Mouse (Mus musculus) liver, embryonic 14.5 days (tissue): ENCODE measurements at regions not wholly inside any gene's neighbourhood (a gene's known extent, or its start where the extent isn't known, plus 50 kb on each side); places are given as distances from the start of the nearest gene placed in this dataset.

Source experiments
- ATAC-seq: fragments of 200-750 bp; cut with Nextera tagmentation; 2 replicates; pipeline ENCODE4 v1.8.0; 2017; ENCODE audit warnings: moderate number of reproducible peaks, mild to moderate bottlenecking, moderate library complexity; ENCODE audit not compliant: insufficient read depth
- DNase-seq, 3 experiments: peaks; one replicate each; pipeline ENCODE4 v3.0.0-alpha.2; 2012 to 2013; ENCODE audit warnings: low read depth in 3 of 3, low spot score in 3 of 3
- H3K27ac ChIP-seq: fragments of 300-500 bp; sonication (generic); 2 replicates; pipeline ENCODE4 v1.5.1; 2014; ENCODE audit warnings: moderate library complexity, mild to moderate bottlenecking, control low read depth, inconsistent platforms
- H3K27me3 ChIP-seq: fragments of 300-500 bp; sonication (generic); 2 replicates; pipeline ENCODE4 v1.6.1; 2014; ENCODE audit warnings: mild to moderate bottlenecking, low read length, moderate library complexity; ENCODE audit not compliant: control insufficient read depth, insufficient read depth
- H3K36me3 ChIP-seq: fragments of 300-500 bp; sonication (generic); replicated peaks from 2 replicates; pipeline ENCODE4 v1.6.1; 2014; ENCODE audit warnings: low read depth; ENCODE audit not compliant: control insufficient read depth, insufficient read depth
- H3K4me1 ChIP-seq, 2 experiments: fragments of 200-500 bp in 1 of 2; fragments of 300-500 bp in 1 of 2; sonication (generic) in 1 of 2; replicated peaks; 2 replicates each; pipeline ENCODE4 v1.6.1; 2012 to 2014; ENCODE audit warnings: antibody characterized with exemption in 1 of 2, inconsistent platforms in 1 of 2, low read length in 1 of 2; ENCODE audit not compliant: control insufficient read depth in 2 of 2, insufficient read depth in 2 of 2
- H3K4me2 ChIP-seq: fragments of 300-500 bp; sonication (generic); 2 replicates; pipeline ENCODE4 v1.6.1; 2014; ENCODE audit warnings: low read depth, mild to moderate bottlenecking, control low read depth, moderate library complexity
- H3K4me3 ChIP-seq, 2 experiments: fragments of 200-500 bp in 1 of 2; fragments of 300-500 bp in 1 of 2; sonication (generic) in 1 of 2; 2 replicates each; pipeline ENCODE4 v1.5.1; 2012 to 2014; ENCODE audit warnings: low read depth in 2 of 2, low read length in 2 of 2, mild to moderate bottlenecking in 2 of 2, control low read depth in 1 of 2, inconsistent platforms in 1 of 2, moderate library complexity in 1 of 2; ENCODE audit not compliant: insufficient read depth in 1 of 2
- H3K9ac ChIP-seq: fragments of 300-500 bp; sonication (generic); replicated peaks from 2 replicates; pipeline ENCODE4 v1.6.1; 2014; ENCODE audit warnings: mild to moderate bottlenecking, control low read depth, moderate library complexity
- H3K9me3 ChIP-seq: fragments of 300-500 bp; sonication (generic); 2 replicates; pipeline ENCODE4 v1.6.1; 2016; ENCODE audit warnings: low read length, mixed read lengths; ENCODE audit not compliant: control insufficient read depth
- CTCF ChIP-seq: IDR thresholded peaks from 2 replicates; pipeline ENCODE4 v1.5.1; 2016; ENCODE audit warnings: antibody characterized with exemption, low read depth, control low read depth
- EP300 ChIP-seq: IDR thresholded peaks from 2 replicates; pipeline ENCODE4 v1.6.1; 2016; ENCODE audit warnings: antibody characterized with exemption, low read depth
- WGBS: fragments of 180-500 bp; shearing (Covaris S2); extraction: QIAGEN DNeasy Blood & Tissue Kit; methylation state at CpG from one replicate; pipeline ENCODE4 v1.1.7; 2014; ENCODE audit not compliant: insufficient replicate concordance; 5-methylcytosine and 5-hydroxymethylcytosine counted together

DNA sequence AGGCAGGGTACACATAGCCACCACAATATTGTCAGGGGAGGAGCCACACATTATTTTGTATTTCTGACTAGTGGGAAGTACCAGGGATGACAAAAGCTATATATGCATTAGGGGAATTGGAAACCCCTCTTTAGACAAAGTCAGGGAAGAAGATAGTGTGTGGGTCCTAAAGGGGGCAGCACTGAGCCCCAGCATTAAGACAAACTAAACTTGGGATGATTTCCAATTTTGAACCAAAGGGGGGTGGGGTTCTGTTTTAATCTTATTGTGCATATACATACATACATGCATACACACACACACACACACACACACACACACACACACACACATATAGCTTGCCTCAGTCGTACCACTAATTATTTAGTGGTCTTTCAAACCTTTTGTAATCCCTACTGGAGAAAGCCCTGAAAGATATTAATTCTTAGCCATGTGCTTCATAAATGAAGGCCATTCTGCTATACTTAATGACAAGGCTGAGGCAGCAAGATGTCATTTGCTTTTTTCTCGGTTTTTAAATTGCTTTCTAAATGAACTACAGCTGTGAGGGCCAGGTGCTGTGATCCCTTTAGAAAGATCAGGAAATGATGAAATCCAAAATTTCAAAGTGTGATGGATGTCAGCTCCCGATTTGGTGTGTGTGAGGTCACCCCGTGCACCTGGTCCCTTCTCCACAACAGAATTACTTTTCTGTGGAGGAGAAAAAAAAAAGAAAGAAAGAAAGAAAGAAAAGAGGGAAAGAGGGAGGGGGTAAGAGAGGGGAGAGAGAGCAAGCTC lies 523.5 kb downstream of the Rnf144a start:
- Histone ChIP-seq H3K9ac (no peak overlapping the region), H3K27ac (no peak overlapping the region), H3K27me3 (no peaks in the 10 kb centered on the region), H3K4me2 (no peak overlapping the region), H3K4me1 (no peaks in the 10 kb centered on the region), H3K4me3 (no peak overlapping the region), H3K9me3 (no peaks in the 10 kb centered on the region), H3K36me3 (no peaks in the 10 kb centered on the region)
- DNase-seq (no peak), ATAC-seq (no peak)
- TF ChIP-seq EP300 (no peak), CTCF (peak; percentile 13; the same call in 1 of the 2 replicates)
- 53% methylated on average over 4 of the region's 4 CpGs for WGBS

DNA sequence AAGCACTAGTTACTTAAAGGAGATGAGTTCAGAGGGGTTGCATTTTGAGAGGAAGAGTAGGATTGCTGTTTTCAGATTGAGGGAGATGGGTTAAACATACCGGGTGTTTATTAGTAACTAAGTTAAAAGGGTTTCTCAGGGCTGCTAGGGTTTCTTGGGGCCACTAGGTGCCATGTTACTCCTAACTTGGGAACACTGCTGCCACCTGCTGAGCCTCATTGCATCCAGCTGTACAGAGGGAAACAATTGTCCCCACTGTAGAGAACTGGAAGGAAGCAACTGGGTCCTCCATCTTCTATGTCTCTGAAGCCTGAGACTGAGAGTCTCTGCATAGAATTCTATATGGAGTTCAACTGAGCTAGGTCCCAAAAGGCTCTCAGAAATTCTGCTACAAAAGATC lies 524.3 kb downstream of the Rnf144a start:
- Histone ChIP-seq H3K4me1 (no peaks in the 10 kb centered on the region), H3K27me3 (no peaks in the 10 kb centered on the region), H3K4me2 (no peak overlapping the region), H3K36me3 (no peaks in the 10 kb centered on the region), H3K9me3 (no peaks in the 10 kb centered on the region), H3K4me3 (no peak overlapping the region), H3K9ac (no peak overlapping the region), H3K27ac (no peak overlapping the region)
- 32% methylated on average over 1 of the region's 1 CpGs for WGBS
- TF ChIP-seq EP300 (no peak), CTCF (no peak)
- ATAC-seq (no peak), DNase-seq (no peak)

DNA sequence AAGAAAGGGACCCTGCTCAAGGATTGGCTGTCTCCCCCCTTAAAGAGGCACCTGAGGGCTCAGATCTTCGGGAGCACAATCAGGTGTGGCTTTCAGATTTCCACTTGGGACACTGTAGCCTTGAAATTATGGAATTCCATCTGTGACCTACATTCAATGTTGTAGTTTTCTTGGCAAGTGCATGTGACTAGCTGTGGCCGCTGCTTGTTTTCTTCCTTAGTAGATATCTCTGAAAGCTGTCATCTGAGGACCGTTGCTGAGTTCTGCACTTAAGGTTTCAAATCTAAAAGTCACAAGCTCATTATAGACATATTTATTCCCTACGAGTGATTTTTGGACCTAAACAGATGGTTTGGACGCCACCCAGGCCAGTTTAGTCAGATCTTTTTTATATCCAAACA lies 531.3 kb downstream of the Rnf144a start:
- Histone ChIP-seq H3K27ac (no peak overlapping the region), H3K9me3 (no peaks in the 10 kb centered on the region), H3K27me3 (no peaks in the 10 kb centered on the region), H3K4me1 (no peaks in the 10 kb centered on the region), H3K4me2 (no peak overlapping the region), H3K9ac (no peak overlapping the region), H3K36me3 (no peaks in the 10 kb centered on the region), H3K4me3 (no peak overlapping the region)
- whole genome bisulfite sequencing = 49% methylated on average over 5 of the region's 5 CpGs
- TF ChIP-seq CTCF (no peak), EP300 (no peak)
- ATAC-seq (no peak), DNase-seq (no peak)

DNA sequence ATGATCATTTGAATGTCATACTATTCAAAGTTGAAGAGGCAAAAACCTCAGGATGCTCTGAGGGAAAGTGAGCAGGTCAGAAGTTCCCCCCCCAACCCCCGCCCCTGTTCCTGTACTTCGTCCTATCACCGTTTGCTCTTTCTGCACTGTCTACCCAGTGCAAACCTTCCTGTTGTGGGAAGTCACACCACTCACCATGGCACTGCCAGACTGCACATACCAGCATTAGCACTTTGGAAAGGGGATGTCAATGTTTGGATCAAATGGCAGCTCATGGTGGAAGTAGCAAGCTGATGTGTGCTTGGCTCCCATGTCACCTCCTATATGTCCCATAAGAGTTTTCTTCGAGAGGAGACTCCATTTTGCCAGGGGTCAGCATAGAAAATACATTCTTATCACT lies 543.2 kb downstream of the Rnf144a start:
- no peak for TF ChIP-seq EP300
- TF ChIP-seq CTCF = no peak
- DNase-seq (no peak), ATAC-seq (no peak)
- H3K4me1 ChIP-seq = no peaks in the 10 kb centered on the region
- no peak overlapping the region for H3K27ac ChIP-seq
- H3K27me3 ChIP-seq = no peaks in the 10 kb centered on the region
- WGBS = 39% methylated on average over 4 of the region's 4 CpGs
- no peak overlapping the region for H3K4me3 ChIP-seq
- no peaks in the 10 kb centered on the region for H3K9me3 ChIP-seq
- no peak overlapping the region for H3K9ac ChIP-seq
- H3K4me2 ChIP-seq = no peak overlapping the region
- no peaks in the 10 kb centered on the region for H3K36me3 ChIP-seq

DNA sequence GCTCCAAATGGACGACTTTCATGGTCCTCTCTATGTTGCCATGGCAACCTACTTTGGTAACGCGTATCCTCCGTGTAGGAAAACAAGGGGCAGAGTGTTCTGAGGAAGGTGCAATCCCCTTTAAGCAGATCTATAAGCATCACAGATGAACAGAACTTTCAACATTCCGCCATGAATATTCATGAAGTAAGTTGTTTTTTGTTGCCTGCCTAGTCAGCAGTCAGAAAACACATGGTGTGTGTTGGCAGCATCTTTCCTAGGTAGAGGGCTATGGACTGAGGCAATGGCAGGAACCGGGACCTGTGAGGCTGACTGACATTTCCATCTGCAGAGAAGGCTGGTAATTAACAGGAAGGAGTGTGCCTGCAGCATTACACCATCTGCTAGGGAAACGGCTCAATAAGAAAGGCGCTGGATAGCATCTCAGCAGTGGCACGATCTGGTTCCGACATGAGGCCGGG lies 544.0 kb downstream of the Rnf144a start:
- no peak overlapping the region for H3K9ac ChIP-seq
- H3K4me2 ChIP-seq = no peak overlapping the region
- H3K9me3 ChIP-seq = no peaks in the 10 kb centered on the region
- TF ChIP-seq CTCF = no peak
- TF ChIP-seq EP300 = no peak
- H3K27ac ChIP-seq = no peak overlapping the region
- H3K4me1 ChIP-seq = no peaks in the 10 kb centered on the region
- WGBS = 52% methylated on average over 11 of the region's 11 CpGs
- no peaks in the 10 kb centered on the region for H3K27me3 ChIP-seq
- no peaks in the 10 kb centered on the region for H3K36me3 ChIP-seq
- H3K4me3 ChIP-seq = no peak overlapping the region
- no peak for ATAC-seq
- DNase-seq = no peak
